Mouse (Mus musculus): Measurements from ENCODE around the gene Tprn.

GRCm38 (mm10) chr2:25258887-25259286 lies 3.5 kb upstream of the Tprn start:
- TF ChIP-seq TAL1 (IDR thresholded peaks at IDR 0.05; ENCODE audit: low read length) (no peak), GATA1 (IDR thresholded peaks at IDR 0.05; ENCODE audit: low read length) (no peak)

Measured in erythroblast, embryonic 14.5 days (primary cell).